Mouse (Mus musculus) central nervous system, embryonic 11.5 days (tissue): ENCODE measurements around the gene Tbc1d12. TPM values are rescaled to one million over a fixed set of nuclear protein-coding genes. Genes with fewer than 3 reads are reported as not detected.

ENCODE experiments used
- polyA plus RNA-seq: library from polyadenylated mRNA; depleted of rRNA; stranded (reverse); fragments of >200 nt; gene quantifications from 2 replicates; pipeline ENCODE4 v1.2.3, GENCODE M21; 2012; rRNA removed

The Tbc1d12 gene
- 6.3 and 6.7 TPM in 2 replicates for polyA plus RNA-seq

GRCm38 (mm10) chr19:38836438-38837170, at the start of gene Tbc1d12:
Gene Tbc1d12 (plus strand): TSS chr19:38836579.

GRCm38 (mm10) chr19:38818766-38819426, 17.5 kb upstream of the Tbc1d12 start, which contains the start of gene Noc3l:
Gene Noc3l (minus strand): TSS chr19:38819237.

GRCm38 (mm10) chr19:38930788-38931565, 94.6 kb downstream of the Tbc1d12 start, which contains the start of gene Hells:
Gene Hells (plus strand): TSS chr19:38930915.

Other genes with a start within 250 kb of the Tbc1d12 start
- 18.9 and 21.3 TPM in 2 replicates for gene Noc3l, start 17.3 kb upstream of the Tbc1d12 start, polyA plus RNA-seq
- 49.0 and 52.8 TPM in 2 replicates for gene Hells, start 94.3 kb downstream of the Tbc1d12 start, polyA plus RNA-seq
- 0.02 and 0.22 TPM in 2 replicates for gene Cyp2c55, start 170.4 kb downstream of the Tbc1d12 start, polyA plus RNA-seq
- 0.02 TPM in 2 replicates for gene Cyp2c65, start 224.4 kb downstream of the Tbc1d12 start, polyA plus RNA-seq